Mouse (Mus musculus) MEL (cell line): ENCODE measurements at regions not wholly inside any gene's neighbourhood (a gene's known extent, or its start where the extent isn't known, plus 50 kb on each side); places are given as distances from the start of the nearest gene placed in this dataset.
"Not testable (repeated sequence)": the region's sequence is repeated elsewhere in the genome, so short reads cannot be mapped to it uniquely, and the experiment has no call there.

Source experiments
- CTCF ChIP-seq, 3 experiments: IDR thresholded peaks in 2 of 3; conservative IDR thresholded peaks in 1 of 3; 2 replicates each; pipeline ENCODE4 v1.5.1; 2011 to 2012; ENCODE audit warnings: low read length in 3 of 3, low read depth in 2 of 3, mild to moderate bottlenecking in 2 of 3, improper control_type of control experiment in 1 of 3, inconsistent platforms in 1 of 3, mixed read lengths in 1 of 3, moderate library complexity in 1 of 3; ENCODE audit not compliant: control insufficient read depth in 1 of 3, insufficient read depth in 1 of 3, poor library complexity in 1 of 3, severe bottlenecking in 1 of 3
- ETS1 ChIP-seq: IDR thresholded peaks from 2 replicates; pipeline ENCODE4 v1.6.1; 2012; ENCODE audit warnings: low read depth, mild to moderate bottlenecking, inconsistent platforms, low read length, improper control_type of control experiment, moderate library complexity
- GATA1 ChIP-seq: IDR thresholded peaks from 2 replicates; pipeline ENCODE4 v1.6.1; 2011; ENCODE audit warnings: low read depth, low read length, improper control_type of control experiment
- HCFC1 ChIP-seq: IDR thresholded peaks from 2 replicates; pipeline ENCODE4 v1.6.1; 2012; ENCODE audit warnings: low read depth, mild to moderate bottlenecking, inconsistent platforms, low read length, improper control_type of control experiment, moderate library complexity
- MXI1 ChIP-seq: IDR thresholded peaks from 2 replicates; pipeline ENCODE4 v1.6.1; 2011; ENCODE audit warnings: mild to moderate bottlenecking, low read depth, low read length, improper control_type of control experiment
- POLR2A ChIP-seq, 2 experiments: IDR thresholded peaks; 2 replicates each; pipeline ENCODE4 v1.6.1; 2011 to 2012; ENCODE audit warnings: low read length in 2 of 2, mild to moderate bottlenecking in 2 of 2, control low read depth in 1 of 2, improper control_type of control experiment in 1 of 2, low read depth in 1 of 2, moderate library complexity in 1 of 2; ENCODE audit not compliant: control insufficient read depth in 1 of 2, insufficient read depth in 1 of 2, poor library complexity in 1 of 2
- POLR2AphosphoS2 ChIP-seq: IDR thresholded peaks from 2 replicates; pipeline ENCODE4 v1.6.1; 2011; ENCODE audit warnings: low read length, improper control_type of control experiment
- TCF12 ChIP-seq: IDR thresholded peaks from 2 replicates; pipeline ENCODE4 v1.6.1; 2014; ENCODE audit warnings: low read depth, mild to moderate bottlenecking, inconsistent platforms, low read length, improper control_type of control experiment, moderate library complexity
- ZKSCAN1 ChIP-seq: IDR thresholded peaks from 2 replicates; pipeline ENCODE4 v1.6.1; 2012; ENCODE audit warnings: low read depth, mild to moderate bottlenecking, inconsistent platforms, low read length, improper control_type of control experiment, moderate library complexity
- ZNF384 ChIP-seq: IDR thresholded peaks from 2 replicates; pipeline ENCODE4 v1.6.1; 2012; ENCODE audit warnings: low read depth, mild to moderate bottlenecking, inconsistent platforms, low read length, improper control_type of control experiment

- TF ChIP-seq TCF12; ZKSCAN1; ETS1; HCFC1; POLR2AphosphoS2; CTCF (IDR thresholded peaks at IDR 0.05 in 2 of 3, conservative IDR thresholded peaks at IDR 0.05 in 1 of 3; ENCODE audit: control insufficient read depth in 1 of 3, insufficient read depth in 1 of 3, low read depth in 2 of 3, low read length in 3 of 3, poor library complexity in 1 of 3, severe bottlenecking in 1 of 3); GATA1; ZNF384; MXI1; POLR2A (IDR thresholded peaks at IDR 0.05; ENCODE audit: control insufficient read depth in 1 of 2, insufficient read depth in 1 of 2, low read depth in 1 of 2, low read length in 2 of 2, poor library complexity in 1 of 2): not testable (repeated sequence)
Measured at GRCm38 (mm10) chr14:52972207-52973003, 476.9 kb upstream of the Olfr1507 start.
